ENCODE assay signal across 20 mouse cellular contexts in genomic region chr6:4118611-4119010, GRCm38 (mm10).
"Had no signal": no experiment of that assay in that cellular context is flagged by ENCODE, and none has a peak within 500 bp of the region (broad histone marks: within the 10 kb centered on the region; RNA-seq: fewer than 3 reads in every experiment).

No protein-coding gene starts in this region.

- H3K4me3 ChIP-seq: midbrain, embryonic 10.5 days; midbrain, embryonic 12.5 days; myocyte; neural tube, embryonic 13.5 days; neural tube, embryonic 15.5 days; stomach, embryonic 15.5 days had no signal

- DNase-seq: lung, adult 18-20 months; lung, embryonic 14.5 days; lung, postnatal 10 days; lung, postnatal 4 days; midbrain, embryonic 14.5 days; retina, postnatal 1 day; right cerebral cortex, adult 18-20 months; right cerebral cortex, postnatal 25 days; right cerebral cortex, postnatal 4 days; spleen, adult 18-20 months; thymus, adult 2 months; thymus, postnatal 14 days; thymus, postnatal 36 days had no signal

- H3K4me1 ChIP-seq: midbrain, embryonic 10.5 days; midbrain, embryonic 12.5 days; neural tube, embryonic 13.5 days; neural tube, embryonic 15.5 days; stomach, embryonic 15.5 days had no signal

- H3K27ac ChIP-seq: midbrain, embryonic 10.5 days; midbrain, embryonic 12.5 days; neural tube, embryonic 13.5 days; neural tube, embryonic 15.5 days; stomach, embryonic 15.5 days; stomach, postnatal 0 days had no signal
